Mouse (Mus musculus) ES-Bruce4 (cell line): ENCODE data around the gene Arid1a. TPM values are rescaled to one million over a fixed set of nuclear protein-coding genes. Genes with fewer than 3 reads are reported as not detected.
A peak's percentile ranks its signal among the peaks of the same experiment; 100 is the strongest.
"Not testable (repeated sequence)": the region's sequence is repeated elsewhere in the genome, so short reads cannot be mapped to it uniquely, and the experiment has no call there.

ENCODE experiments used
- H3K27ac ChIP-seq: 2 replicates; pipeline ENCODE4 v1.5.1; 2012; ENCODE audit warnings: low read length, inconsistent platforms; ENCODE audit not compliant: insufficient read depth
- H3K27me3 ChIP-seq: 2 replicates; pipeline ENCODE4 v1.6.1; 2012; ENCODE audit warnings: mild to moderate bottlenecking, low read length, inconsistent platforms; ENCODE audit not compliant: control insufficient read depth, poor library complexity, insufficient read depth, severe bottlenecking
- H3K36me3 ChIP-seq: 2 replicates; pipeline ENCODE4 v1.6.1; 2012; ENCODE audit warnings: inconsistent platforms, mild to moderate bottlenecking, low read length, moderate library complexity; ENCODE audit not compliant: control insufficient read depth, poor library complexity, insufficient read depth, severe bottlenecking
- H3K4me1 ChIP-seq: one replicate; pipeline ENCODE4 v1.8.1; 2011; ENCODE audit warnings: low read length; ENCODE audit not compliant: control insufficient read depth, insufficient read depth
- H3K4me3 ChIP-seq: 2 replicates; pipeline ENCODE4 v1.5.1; 2011; ENCODE audit warnings: low read depth, mild to moderate bottlenecking, low read length
- H3K9ac ChIP-seq: 2 replicates; pipeline ENCODE4 v1.6.1; 2012; ENCODE audit warnings: low read depth, mild to moderate bottlenecking, inconsistent platforms; ENCODE audit not compliant: poor library complexity, severe bottlenecking
- H3K9me3 ChIP-seq: replicated peaks from 2 replicates; pipeline ENCODE4 v1.6.1; 2012; ENCODE audit warnings: mild to moderate bottlenecking, low read length, inconsistent platforms; ENCODE audit not compliant: control insufficient read depth, poor library complexity, insufficient read depth, severe bottlenecking
- CTCF ChIP-seq: IDR thresholded peaks from one replicate; pipeline ENCODE4 v1.8.1; 2011; ENCODE audit warnings: low read depth, low read length
- EP300 ChIP-seq: IDR thresholded peaks from 2 replicates; pipeline ENCODE4 v1.6.1; 2011; ENCODE audit warnings: low read depth, low read length; ENCODE audit not compliant: insufficient read depth
- POLR2A ChIP-seq: IDR thresholded peaks from one replicate; pipeline ENCODE4 v1.8.1; 2011; ENCODE audit warnings: low read length; ENCODE audit not compliant: insufficient read depth
- polyA plus RNA-seq: library from polyadenylated mRNA; stranded (reverse); fragments of >200 nt; gene quantifications from 2 replicates; pipeline ENCODE4 v1.2.4, GENCODE M21; 2011; ENCODE audit warnings: low read depth; ENCODE audit not compliant: missing spikeins, insufficient read depth, insufficient read length

Gene Arid1a
- polyA plus RNA-seq, 1 experiment = 119 TPM

DNA sequence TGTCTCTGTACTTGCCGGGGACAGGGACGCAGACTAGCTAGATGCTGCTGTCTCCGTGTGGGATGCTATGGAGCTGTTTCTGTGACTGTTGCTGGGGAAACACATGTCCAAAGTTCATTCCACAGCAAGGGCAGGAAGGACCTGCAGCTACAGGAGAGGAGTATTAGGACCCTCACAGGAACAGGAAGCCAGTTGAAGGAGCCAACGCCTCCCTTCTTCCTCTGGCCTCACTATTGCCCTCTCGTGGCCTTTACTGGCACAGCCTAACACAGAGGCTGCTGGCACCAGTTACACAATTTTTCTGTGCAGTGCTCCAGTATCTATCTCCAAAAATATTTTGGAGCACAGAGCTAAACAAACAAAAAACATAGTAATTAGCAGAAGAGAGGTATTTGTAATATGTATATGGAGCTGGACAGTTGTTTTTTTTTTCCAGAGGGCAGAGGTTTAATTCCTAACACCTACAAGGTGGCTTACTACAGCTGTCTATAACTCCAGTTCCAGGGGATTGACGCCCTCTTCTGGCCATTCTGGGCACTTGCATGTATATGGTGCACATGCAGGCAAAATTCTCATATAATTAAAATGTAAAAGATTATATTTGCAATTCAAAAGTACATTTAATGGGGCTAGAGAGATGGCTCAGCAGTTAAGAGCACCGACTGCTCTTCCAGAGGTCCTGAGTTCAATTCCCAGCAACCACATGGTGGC is 106.4 kb downstream of the Arid1a start, which contains the start of gene Zdhhc18:
Gene Zdhhc18 (minus strand): TSS at position 166 of the 711 bp plus-strand sequence.
- Histone ChIP-seq H3K4me3 (peak within 1 kb of the TSS; percentile 91), H3K36me3 (no peaks in the 10 kb centered on the region), H3K27ac (0 out of 2 replicates have a peak within 1 kb of the TSS, but pooled peaks have one; percentile 7), H3K4me1 (peaks cover 2% of the 10 kb centered on the region), H3K27me3 (no peaks in the 10 kb centered on the region), H3K9me3 (no peaks in the 10 kb centered on the region), H3K9ac (0 out of 2 replicates have a peak within 1 kb of the TSS, but pooled peaks have one; percentile 1)
- TF ChIP-seq EP300 (0 out of 2 replicates have a peak, but pooled peaks have one; percentile 71), CTCF (peak; percentile 94), POLR2A (no peak)

DNA sequence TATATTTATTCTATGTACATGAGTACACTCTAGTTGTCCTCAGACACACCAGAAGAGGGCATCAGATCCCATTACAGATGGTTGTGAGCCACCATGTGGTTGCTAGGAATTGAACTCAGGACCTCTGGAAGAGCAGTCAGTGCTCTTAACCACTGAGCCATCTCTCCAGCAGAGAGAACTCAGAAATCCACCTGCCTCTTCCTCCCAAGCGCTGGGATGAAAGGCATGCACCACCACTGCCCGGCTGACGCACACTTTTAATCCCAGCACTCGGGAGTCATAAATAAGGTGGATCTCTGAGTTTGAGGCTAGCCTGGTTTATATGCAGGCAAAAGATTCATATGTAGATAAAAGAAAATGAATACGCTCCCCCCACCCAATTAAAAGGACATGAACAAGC is 107.1 kb downstream of the Arid1a start:
- H3K9me3 ChIP-seq, H3K27me3 ChIP-seq, H3K4me1 ChIP-seq, H3K36me3 ChIP-seq: not testable (repeated sequence)
- H3K27ac ChIP-seq = 0 out of 2 replicates have a peak overlapping the region, but pooled peaks have one; percentile 7
- 0 out of 2 replicates have a peak overlapping the region, but pooled peaks have one; percentile 18 for H3K4me3 ChIP-seq
- 0 out of 2 replicates have a peak overlapping the region, but pooled peaks have one; percentile 1 for H3K9ac ChIP-seq

DNA sequence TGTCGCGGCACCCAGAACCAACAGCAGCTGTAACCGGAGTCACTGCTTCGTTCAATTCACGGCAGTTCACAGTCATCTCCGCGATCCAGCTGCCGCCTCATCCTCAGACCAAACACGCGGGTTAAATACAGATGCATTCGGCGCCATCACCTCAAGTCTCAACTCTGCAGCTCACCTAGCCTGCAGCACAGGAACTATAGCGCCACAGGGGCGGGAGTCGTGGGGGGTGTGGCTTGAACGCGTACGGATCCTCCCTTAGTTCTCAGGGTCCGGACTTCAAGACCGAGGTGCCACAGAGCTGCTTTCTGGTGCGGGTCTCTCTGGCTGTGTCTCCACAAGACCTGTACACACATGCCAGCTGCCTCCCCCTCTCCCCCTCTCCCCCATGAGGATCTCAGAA is 110.9 kb downstream of the Arid1a start:
- H3K4me3 ChIP-seq = peak overlapping the region; percentile 39
- no peaks in the 10 kb centered on the region for H3K36me3 ChIP-seq
- no peaks in the 10 kb centered on the region for H3K4me1 ChIP-seq
- no peak overlapping the region for H3K27ac ChIP-seq
- H3K27me3 ChIP-seq = no peaks in the 10 kb centered on the region
- TF ChIP-seq EP300 (no peak), CTCF (no peak), POLR2A (no peak)
- peaks cover 9% of the 10 kb centered on the region for H3K9me3 ChIP-seq
- no peak overlapping the region for H3K9ac ChIP-seq

DNA sequence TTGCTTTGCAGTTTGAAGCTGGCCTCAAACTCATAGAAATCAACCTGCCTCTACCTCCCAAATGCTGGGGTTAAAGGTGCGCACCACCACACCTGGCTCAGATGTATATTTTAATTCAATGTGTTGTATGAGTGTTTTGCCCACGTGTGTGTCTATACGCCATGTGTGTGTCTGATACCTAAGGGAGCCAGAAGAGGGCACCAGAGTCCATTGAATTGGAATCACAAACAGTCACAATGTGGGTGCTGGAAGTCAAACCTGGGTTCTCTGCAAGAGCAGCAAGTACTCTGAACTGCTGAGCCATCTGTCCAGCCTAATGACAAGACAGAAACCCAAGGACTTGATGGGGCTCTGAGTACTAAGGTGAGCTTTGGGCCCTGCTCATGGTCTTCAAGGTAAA is 111.4 kb downstream of the Arid1a start:
- Histone ChIP-seq H3K27ac (no peak overlapping the region), H3K9me3 (peaks cover 9% of the 10 kb centered on the region), H3K4me1 (no peaks in the 10 kb centered on the region), H3K9ac (no peak overlapping the region), H3K27me3 (no peaks in the 10 kb centered on the region), H3K4me3 (no peak overlapping the region), H3K36me3 (no peaks in the 10 kb centered on the region)
- no peak for TF ChIP-seq POLR2A
- TF ChIP-seq EP300 = no peak
- TF ChIP-seq CTCF = peak; percentile 36

DNA sequence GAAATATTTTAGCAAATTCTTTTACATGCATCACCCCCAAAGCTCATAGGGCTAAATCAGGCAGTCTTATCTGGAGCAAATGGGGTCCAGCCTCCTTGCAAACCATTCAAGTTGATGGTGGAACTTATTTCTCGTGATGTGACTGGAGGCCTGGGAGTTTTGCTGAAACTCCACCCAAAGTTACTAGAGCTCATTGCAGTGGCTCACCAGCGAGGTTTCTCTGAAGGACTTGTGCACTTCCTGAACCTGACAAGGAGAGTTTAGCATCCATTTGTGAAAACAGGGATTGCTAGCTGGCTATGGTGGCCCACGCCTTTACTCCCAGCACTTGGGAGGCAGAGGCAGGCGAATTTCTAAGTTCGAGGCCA is 122.5 kb downstream of the Arid1a start:
- Histone ChIP-seq H3K4me3 (no peak overlapping the region), H3K4me1 (peaks cover 8% of the 10 kb centered on the region), H3K9ac (no peak overlapping the region), H3K27ac (0 out of 2 replicates have a peak overlapping the region, but pooled peaks have one; percentile 9), H3K36me3 (no peaks in the 10 kb centered on the region), H3K27me3 (no peaks in the 10 kb centered on the region), H3K9me3 (no peaks in the 10 kb centered on the region)
- TF ChIP-seq CTCF = no peak
- no peak for TF ChIP-seq EP300
- no peak for TF ChIP-seq POLR2A

DNA sequence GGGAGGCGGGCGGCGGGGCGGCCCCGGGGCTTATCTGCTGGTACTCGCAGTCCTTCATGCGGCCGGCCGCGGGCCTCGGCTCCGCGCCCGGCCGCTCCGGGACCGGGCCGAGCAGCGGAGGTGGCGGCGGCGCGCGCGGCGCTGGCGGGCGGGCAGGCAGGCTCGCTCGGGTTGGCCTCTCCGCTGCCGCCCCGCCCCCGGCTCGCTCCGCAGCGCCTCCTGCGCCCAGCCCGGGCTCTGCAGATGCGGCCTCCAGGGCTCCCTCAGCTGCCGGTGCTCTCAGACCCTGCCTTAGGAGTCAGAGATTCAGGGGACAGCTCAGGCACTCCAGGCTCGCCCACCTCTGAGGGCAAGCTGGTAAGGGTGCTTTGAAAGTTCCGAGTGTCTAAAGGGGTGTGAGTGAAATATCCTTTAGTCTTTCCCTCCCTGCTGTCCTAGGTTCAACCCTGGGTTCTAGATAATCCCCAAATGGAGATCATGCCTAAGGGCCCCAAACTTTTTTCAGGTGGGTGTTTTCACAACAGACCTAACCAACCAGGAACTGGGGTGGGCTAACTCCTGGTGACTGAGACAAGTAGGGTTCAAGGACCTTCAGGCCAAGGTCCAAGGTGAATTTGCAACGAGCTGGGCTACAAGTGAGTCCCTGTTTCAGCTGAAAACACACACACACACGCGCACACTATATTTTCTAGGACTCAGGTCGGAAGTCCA is 123.1 kb downstream of the Arid1a start:
- Histone ChIP-seq H3K9me3 (no peaks in the 10 kb centered on the region), H3K36me3 (no peaks in the 10 kb centered on the region), H3K4me3 (peak overlapping the region; percentile 78; the same call in 1 of the 2 replicates), H3K4me1 (peaks cover 8% of the 10 kb centered on the region), H3K9ac (peak overlapping the region; percentile 98), H3K27ac (0 out of 2 replicates have a peak overlapping the region, but pooled peaks have one; percentile 9), H3K27me3 (no peaks in the 10 kb centered on the region)
- peak; percentile 54 for TF ChIP-seq CTCF
- TF ChIP-seq EP300 = no peak
- no peak for TF ChIP-seq POLR2A
